Mouse (Mus musculus): ENCODE results near the gene Klhdc1. TPM values are rescaled to one million over a fixed set of nuclear protein-coding genes. Genes with fewer than 3 reads are reported as not detected.
A peak's percentile ranks its signal among the peaks of the same experiment; 100 is the strongest.

Gene Klhdc1
- total RNA-seq, 2 experiments from 2014 or later = 18.8 to 20.3 TPM

DNA sequence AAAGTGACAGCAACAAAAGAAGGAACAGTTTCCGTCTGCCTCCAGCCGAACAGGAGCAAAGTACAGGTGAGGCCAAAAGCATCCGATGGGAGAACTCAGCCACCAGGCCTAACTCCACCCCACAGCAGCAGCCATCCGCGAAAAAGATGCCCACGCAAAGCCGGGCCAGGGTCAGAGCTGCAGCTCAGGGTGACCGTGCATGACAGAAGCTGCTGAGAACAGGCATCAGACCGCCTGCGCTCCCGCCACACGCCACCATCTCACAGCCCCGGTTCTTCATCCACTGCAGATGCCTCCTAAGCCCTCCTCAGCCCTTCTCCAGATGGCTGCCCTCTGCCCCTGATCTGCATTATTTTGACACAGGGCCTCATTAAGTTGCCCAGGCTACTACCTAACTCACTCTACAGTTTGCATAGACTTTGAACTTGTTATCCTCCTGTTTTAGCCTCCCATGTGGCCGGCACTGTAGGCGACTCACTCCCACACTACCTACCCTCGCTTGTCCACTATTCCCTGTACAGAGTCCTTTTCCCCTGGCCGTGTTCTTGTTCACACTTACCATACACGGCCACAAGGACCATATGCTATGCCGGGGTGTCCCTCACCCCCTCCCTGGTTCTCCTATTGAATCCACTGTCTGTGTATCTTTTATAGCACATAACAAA lies 20.2 kb upstream of the Klhdc1 start:
- DNase-seq (ENCODE audit: low spot score in 2 of 2) = no peak
- intact Hi-C loops (cut with DNase I) = no loop called here

DNA sequence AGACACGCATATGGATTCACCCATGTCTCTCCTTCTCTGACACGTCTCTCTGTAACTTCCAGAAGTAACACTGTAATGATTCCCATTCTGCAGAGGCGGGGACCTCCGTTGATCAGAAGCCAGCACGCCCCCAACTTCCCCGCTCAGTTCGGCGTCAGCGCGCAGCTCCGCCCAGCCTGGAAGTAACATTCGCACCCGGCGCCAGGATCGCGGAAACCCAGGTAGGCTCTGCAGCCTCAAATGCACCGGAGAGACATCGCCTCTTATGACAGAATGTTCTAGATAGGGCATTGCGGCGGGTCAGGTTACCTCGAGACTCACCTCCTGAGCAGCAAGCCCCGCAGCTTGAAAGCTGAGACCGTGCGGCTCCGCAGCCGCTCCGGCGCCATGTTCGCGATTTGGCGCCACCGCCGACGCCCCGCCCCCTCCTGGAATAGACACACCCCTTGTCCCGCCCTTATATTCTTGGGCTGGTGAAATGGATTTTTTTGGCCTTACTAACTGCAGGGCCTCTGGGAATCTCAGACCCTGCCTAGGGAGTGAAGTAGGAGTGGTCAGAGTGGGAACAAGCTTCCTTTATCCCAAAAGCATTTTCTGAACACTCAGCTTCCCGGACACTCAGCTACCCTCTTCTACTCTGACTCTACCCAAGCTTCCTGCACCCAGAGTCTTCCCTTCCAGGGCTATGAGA lies 13.1 kb upstream of the Klhdc1 start, which contains the start of gene Pole2:
TSS of gene Pole2 (minus strand) at position 420 of the 691 bp plus-strand sequence.
- intact Hi-C loops (cut with DNase I) = no loop called here

DNA sequence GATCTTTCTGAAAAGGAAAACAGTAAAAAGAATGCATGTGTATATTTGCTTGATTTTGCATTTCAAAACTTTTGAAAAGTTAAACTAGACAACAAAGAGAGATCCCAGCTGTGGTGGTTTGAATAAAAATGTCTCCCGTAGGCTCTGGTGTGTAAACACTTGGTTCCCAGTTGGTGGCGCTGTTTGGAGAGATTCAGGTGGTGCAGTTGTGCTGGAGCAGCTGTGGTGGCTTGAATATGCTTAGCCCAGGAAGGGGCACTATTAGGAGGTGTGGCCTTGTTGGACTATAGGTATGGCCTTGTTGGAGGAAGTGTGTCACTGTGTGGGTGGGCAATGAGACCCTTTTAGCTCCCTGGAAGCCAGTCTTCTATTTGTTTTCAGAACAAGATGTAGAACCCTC lies 11.7 kb upstream of the Klhdc1 start:
- intact Hi-C loops (cut with DNase I) = no loop called here
- no peak for DNase-seq (ENCODE audit: low spot score in 2 of 2)

More for the DNA sequence above, 13.1 kb upstream of the Klhdc1 start, which contains the start of gene Pole2:
- peak; percentile 81 to 84 for DNase-seq (ENCODE audit: low spot score in 2 of 2)

DNA sequence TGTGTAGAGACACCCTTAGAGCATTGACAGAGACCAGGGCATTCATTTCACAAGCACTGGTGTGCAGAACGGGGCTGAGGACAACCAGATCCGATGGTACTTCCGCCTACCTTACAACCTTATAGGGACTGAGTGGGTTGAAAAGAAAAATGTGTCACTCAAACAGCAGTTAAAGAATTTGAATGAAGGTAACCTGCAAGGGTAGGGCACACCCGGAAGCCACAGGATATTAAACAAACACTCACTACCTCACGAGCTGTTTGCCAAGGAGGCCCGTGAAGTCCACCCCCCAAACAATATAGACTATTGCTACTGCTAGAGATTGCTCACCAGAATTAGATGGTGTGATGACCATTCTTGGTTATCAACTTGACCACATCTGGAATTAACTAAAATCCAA lies 5.2 kb upstream of the Klhdc1 start:
- intact Hi-C loops (cut with DNase I) = no loop called here
- DNase-seq (ENCODE audit: low spot score in 2 of 2) = no peak

DNA sequence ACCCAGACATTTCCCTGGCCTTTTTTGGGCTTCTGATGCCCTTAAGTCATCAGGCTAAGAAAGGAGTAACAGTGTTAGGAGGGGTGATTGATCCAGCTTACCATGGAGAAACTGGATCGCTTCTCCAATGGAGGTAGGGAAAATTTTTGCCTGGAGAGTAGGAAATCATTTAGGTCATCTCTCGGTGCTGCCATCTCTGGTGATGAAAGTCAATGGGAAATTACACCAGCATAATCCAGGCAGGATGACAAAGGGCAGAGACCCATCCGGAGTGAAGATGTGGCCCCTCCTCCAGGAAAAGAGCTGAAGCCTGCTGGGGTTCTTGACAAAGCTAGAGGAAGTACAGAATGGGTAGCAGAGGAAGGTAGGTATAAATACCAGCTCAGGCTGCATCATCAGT lies 2.7 kb upstream of the Klhdc1 start:
- DNase-seq (ENCODE audit: low spot score in 2 of 2) = no peak
- intact Hi-C loops (cut with DNase I) = no loop called here

DNA sequence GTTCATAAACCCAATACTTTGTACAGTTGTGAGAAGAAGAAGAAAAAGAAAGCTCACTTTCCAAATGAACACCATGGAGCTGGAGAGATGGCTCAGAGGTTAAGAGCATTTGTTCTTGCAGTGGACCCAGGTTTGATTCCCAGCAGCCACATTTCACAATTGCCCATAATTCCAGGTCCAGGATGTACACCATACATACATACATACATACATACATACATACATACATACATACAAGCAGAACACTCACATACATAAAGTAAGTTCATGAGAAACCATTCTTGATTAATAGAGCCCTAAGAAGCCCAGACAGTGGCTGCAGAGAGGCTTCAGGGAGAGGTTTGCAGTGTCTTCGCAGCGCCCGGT lies 412 bp downstream of the Klhdc1 start:
- DNase-seq (ENCODE audit: low spot score in 2 of 2) = no peak
- intact Hi-C loops (cut with DNase I) = loop anchor here (5.0 kb wide), 1 partner anchor 44 kb away; the partner anchor contains the start of genes Dnaaf2 and Gm49383

DNA sequence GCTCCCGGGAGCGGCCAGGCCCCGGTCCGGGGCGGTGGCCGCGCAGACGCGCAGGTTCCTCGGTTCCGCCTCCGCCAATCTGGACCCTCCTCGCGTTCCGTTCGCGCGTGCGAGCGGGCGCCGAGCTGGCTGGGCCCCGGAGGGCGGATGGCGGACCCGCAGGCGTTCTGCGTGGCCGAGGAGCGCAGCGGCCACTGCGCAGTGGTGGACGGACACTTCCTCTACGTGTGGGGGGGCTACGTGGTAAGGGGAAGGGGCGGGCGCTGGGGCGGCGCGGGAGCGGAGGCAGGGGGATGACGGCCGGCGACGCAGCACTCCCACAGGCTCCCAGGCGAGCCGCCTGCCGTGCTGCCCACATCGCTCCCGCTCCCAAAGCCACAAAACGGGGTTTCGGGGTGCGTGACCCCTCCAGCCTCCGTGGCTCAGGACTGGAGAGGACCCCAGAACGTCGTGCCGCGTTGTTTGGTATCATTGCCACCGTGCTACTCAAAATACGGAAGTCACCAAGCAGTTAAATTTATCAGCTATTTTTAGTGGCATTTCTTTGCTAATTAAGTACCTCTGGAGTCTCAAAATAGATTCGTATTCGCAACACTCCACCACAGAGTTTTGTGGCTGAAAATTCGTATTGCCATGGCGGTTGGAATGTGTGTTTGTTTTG lies 925 bp downstream of the Klhdc1 start:
- DNase-seq (ENCODE audit: low spot score in 2 of 2) = peak; percentile 77 to 80
- intact Hi-C loops (cut with DNase I) = loop anchor here (2.0 to 5.0 kb wide), 2 partner anchors 45 to 55 kb away; partner anchors contain the start of genes Dnaaf2, Gm49383 and Klhdc2

DNA sequence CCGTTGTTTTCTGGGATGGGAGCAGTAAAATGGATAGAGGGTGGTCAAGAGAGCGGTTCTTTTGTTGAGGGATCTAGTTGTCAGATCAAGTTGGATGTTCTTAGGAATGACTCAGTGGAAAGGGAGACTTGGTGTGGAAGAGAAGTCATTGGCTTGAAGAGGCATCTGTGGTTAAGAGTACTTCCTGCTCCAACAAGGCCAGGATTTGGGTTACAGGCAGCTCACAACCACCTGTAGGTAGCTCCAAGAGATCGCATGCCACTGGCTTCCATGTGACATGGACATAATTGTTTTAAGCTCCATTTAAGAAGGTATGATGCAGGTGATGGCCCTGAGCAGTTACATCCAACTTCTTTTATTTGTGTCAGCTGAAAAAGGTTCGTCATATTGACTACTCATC lies 8.8 kb downstream of the Klhdc1 start:
- intact Hi-C loops (cut with DNase I) = no loop called here

DNA sequence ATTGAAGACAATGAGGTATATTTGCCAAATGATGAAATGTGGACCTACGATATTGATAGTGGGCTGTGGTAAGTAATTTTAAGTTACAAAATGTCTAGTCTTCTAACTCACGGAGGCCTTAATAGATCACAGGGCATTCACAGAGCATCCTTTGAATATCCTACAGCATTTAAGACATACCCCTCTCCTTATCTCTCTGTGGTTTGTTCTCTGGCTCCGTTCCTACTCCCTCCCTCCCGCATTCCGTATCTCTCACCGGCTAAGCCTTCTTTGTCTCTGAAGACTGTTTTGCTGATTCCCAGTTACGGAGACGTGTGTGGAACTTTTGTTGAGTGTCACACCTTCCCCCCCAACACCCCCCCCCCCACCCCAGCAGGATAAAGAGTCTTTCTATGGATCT lies 9.8 kb downstream of the Klhdc1 start:
- DNase-seq (ENCODE audit: low spot score in 2 of 2) = no peak
- intact Hi-C loops (cut with DNase I) = no loop called here

More for the DNA sequence above, 8.8 kb downstream of the Klhdc1 start:
- DNase-seq (ENCODE audit: low spot score in 2 of 2) = no peak

DNA sequence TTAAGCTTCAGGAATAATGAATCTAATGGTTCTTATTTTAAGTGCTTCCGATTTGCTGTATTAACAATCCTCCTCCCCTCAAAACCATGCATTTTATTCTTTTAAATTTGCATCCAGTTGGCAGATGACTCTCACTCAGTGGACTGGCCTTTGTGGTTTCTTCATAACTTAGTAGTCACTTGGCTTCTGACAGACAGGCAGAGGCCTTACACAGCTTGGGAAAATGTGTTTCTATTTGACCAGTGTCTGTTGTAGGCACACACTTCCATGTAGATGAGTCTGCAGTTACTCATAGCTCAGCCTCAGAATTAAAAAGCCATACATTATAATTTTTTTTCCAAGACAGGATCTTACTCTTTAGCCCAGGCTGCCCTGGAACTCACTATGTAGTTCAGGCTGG lies 12.8 kb downstream of the Klhdc1 start:
- no peak for DNase-seq (ENCODE audit: low spot score in 2 of 2)
- intact Hi-C loops (cut with DNase I) = no loop called here

DNA sequence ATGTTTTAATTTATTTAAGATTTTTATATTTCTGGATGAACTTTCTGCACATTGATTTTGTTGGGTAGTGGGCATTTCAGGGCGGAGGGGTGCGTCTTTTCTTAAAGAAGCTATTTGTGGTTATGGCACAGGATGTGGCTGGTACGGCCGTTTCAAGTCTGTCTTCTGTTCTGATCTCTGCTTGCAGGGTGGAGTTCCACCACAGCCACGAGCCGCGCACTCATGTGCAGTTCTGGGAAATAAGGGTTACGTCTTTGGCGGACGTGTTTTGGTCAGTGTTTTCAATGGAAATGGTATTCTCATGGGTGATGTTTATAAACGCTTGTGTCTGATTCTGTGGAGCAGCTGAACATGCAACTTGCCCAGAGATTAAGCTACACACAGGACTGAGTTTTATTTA lies 16.9 kb downstream of the Klhdc1 start:
- intact Hi-C loops (cut with DNase I) = no loop called here
- DNase-seq (ENCODE audit: low spot score in 2 of 2) = no peak

DNA sequence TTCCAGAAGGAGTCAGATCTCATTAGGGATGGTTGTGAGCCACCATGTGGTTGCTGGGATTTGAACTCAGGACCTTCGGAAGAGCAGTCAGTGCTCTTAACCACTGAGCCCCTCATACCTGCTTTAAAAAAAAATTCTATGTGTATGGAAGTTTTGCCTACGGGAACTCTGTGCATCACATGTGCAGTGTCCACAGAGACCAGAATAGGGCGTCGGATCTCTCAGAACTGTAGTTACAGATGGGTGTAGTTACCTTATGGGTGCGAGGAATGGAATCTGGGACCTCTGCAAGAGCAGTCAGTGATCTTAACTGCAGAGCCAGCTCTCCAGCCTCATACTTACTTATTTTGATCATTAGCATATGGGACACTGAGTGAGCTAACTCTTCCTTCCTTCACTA lies 21.3 kb downstream of the Klhdc1 start:
- DNase-seq (ENCODE audit: low spot score in 2 of 2) = no peak
- intact Hi-C loops (cut with DNase I) = no loop called here

DNA sequence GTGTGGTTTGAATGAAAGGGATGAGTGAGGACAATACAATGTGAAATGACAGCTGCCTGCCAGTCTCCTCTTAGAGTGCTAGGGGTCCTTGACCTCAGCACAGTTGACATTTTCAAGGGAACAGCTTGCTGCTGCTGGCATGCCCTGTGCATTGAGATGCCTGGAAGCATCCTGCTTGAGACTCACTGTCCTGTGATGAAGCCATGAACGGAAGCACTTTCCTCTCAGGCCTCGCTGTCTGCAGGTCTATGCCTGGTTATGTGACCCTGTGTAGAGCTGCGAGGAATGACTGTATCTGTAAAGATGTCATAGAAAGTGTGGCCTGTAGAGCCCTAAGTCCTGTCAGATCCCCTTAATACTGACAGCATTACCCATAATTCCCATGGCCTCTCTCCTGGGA lies 24.1 kb downstream of the Klhdc1 start:
- intact Hi-C loops (cut with DNase I) = no loop called here
- DNase-seq (ENCODE audit: low spot score in 2 of 2) = no peak

DNA sequence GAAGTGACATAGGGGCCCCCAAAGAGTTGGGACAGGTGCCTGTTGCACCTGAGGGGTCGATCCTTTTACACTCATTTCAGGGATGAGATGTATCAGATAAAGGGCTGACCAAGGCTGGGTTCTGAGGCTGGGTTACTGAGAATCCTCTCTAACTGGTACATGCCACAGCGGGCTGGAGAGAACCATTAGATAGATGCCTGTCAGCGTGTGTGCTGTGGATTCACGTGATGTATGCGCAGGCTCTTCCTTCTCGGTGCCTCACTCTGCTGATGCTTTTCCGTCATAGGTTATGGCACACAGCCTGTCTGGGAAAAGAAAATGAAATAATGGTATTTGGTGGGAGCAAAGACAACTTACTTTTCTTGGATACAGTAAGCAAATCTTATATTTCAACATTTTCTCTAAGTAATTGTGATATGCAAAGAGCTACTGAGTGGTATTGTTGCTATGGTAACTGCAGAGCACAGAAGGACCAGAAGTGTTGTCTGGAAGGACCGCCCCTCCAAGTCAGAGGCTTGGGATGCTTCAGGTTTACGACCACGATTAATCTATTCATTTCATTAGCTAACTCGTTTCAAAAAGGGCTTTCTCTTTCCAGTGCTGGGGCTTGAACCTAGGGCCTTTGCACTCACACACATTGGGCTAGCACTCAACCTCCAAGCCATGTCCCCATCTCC lies 27.1 kb downstream of the Klhdc1 start:
- intact Hi-C loops (cut with DNase I) = no loop called here
- peak; percentile 16 to 31 for DNase-seq (ENCODE audit: low spot score in 2 of 2)

DNA sequence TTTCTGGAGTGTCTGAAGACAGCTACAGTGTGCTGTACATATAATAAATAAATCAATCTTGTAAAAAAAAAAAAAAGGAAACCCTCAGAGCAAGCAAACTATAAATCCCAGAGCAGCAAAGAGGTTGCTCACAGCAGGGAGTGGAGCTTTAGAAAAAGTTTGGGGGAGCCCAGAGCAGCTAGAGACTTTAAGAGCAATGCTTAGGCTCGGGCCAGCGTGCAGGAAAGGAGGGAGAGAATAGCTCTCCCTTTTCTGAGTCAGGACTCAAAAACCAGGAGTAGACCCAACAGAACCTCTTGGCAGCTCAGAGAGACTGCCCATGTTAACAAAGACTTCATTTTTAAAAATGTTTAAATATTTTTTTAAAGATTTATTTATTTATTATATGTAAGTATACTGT lies 28.0 kb downstream of the Klhdc1 start:
- intact Hi-C loops (cut with DNase I) = no loop called here
- no peak for DNase-seq (ENCODE audit: low spot score in 2 of 2)

DNA sequence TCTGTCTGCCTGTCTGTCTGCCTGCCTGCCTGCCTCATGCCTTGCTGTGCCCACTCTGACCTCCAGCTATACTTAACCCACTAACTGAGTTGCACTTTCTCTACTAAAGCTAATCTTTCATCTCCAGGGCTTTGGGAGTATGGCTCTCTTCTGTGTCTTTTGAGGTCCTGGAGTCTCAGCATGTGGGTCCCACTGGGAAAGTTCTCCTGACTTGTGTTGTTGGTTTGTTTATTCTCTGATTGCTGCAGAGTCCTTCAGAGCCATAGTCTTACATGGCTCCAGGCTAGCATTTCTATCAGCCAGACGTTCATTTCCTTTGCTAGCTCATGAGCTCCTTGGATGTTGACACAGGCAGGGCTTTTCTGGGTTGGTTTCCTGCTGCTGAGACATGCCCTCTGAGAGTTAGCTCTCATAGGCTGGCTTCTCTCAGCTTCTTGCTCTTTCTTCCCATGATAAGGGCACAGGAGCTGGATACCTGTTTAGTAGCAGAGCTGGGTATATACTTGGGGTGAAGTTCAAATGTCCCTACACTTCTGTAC lies 39.0 kb downstream of the Klhdc1 start:
- intact Hi-C loops (cut with DNase I) = no loop called here
- no peak for DNase-seq (ENCODE audit: low spot score in 2 of 2)

DNA sequence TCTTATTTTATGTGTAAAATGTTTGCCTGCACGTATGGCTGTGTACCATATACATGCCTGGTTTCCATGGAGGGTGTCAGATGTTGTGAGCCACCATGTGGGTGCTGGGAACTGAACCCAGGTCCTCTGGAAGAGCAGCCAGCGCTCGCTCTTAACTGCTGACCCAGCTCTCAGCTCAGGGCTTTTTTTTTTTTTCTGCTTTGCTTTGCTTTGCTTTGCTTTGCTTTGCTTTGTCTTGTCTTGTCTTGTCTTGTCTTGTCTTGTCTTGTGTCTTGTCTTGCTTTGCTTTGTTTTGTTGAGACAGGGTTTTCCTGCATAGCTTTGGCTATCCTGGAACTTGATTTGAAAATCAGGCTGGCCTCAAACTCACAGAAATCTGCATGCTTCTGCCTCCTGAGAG lies 39.9 kb downstream of the Klhdc1 start:
- no peak for DNase-seq (ENCODE audit: low spot score in 2 of 2)
- intact Hi-C loops (cut with DNase I) = no loop called here

DNA sequence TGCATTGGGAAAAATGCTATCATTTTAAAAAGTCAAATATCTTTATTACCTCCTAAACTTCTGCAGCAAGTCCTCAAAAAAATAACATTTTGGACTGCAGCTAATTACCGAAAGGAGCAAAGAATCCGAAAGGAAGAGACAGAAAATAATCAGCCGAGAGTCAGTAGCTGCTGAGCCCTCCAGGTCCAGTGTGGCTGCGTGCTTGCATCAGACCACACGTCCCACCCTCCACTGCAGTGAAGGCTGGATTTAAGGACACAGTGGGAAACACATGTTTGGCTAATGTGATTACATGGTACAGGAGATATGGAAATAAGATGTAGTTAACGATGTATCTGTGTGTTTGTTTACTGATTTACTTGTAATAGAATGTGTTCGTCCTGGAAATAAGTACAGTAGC lies 42.2 kb downstream of the Klhdc1 start:
- no peak for DNase-seq (ENCODE audit: low spot score in 2 of 2)
- intact Hi-C loops (cut with DNase I) = no loop called here

DNA sequence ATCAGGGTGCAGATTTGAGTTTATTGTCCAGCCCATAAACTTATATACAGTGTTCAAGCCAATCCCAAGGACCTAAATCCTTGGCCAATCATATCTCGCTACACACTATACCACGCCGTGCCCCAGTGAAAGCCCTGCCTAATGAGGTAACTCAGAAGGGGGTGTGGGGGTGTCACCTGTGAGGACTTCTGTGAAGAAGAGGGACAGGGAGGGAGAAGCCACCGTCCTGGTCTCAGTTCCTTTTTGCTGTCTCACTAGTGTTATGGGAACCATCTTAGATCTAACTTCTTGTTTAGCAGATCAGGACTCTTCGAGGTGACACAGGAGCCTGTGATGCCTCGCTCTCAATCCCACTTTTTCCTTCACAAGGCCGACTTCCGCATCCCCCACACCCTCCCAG lies 46.6 kb downstream of the Klhdc1 start:
- DNase-seq (ENCODE audit: low spot score in 2 of 2) = no peak
- intact Hi-C loops (cut with DNase I) = no loop called here

DNA sequence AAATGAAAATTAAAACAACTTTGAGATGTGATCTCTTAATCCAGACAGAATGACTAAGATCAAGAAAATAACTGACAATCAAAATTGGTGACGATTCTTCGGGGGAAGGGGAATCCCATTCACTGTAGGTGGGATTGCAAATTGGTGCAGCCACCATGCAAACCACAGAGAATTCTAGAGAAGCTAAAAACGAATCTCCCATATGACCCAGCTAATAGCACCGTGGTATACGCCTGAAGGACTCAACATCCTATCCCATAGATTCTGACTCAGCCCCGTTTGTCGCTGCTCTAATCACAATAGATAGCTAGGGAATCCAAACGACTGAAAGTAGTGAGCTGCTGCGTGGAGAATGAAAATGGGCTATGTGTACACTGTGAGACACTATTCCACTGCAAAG lies 47.7 kb downstream of the Klhdc1 start:
- no peak for DNase-seq (ENCODE audit: low spot score in 2 of 2)
- intact Hi-C loops (cut with DNase I) = no loop called here

Measured in left cerebral cortex, postnatal 25 days (tissue).